Mouse (Mus musculus) spleen, adult 2 months (tissue): Measurements from ENCODE around the gene Art4.

ENCODE experiments used
- CTCF ChIP-seq: fragments of 200-500 bp; IDR thresholded peaks from 2 replicates; pipeline ENCODE4 v1.5.1; 2011; ENCODE audit warnings: mild to moderate bottlenecking, inconsistent platforms; ENCODE audit not compliant: insufficient read depth, insufficient read length, insufficient replicate concordance; ENCODE audit errors: extremely low read depth
- POLR2A ChIP-seq: fragments of 200-500 bp; IDR thresholded peaks from 2 replicates; pipeline ENCODE4 v1.6.1; 2011; ENCODE audit warnings: low read depth, low read length, inconsistent platforms

DNA sequence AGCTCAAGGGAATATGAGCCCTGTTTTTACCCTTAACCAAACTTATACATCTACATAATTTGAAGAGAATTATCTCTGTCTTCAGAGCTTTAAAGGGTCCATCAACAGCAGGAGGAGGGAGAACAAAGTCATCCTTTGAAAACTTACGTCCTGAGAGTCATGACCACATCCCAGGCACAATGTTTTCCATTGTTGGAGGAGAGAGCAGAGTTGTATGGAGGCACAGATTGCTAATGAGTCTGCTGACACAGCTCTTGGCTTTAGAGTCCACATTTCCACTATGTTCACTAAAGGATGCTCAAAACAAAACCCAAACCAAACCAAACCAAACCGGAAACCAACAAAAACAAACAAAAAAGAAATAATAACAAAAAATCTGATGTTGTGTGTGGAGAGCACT lies 12.6 kb downstream of the Art4 start:
- TF ChIP-seq CTCF (no peak), POLR2A (no peak)
